Mouse (Mus musculus): ENCODE results near the gene Pced1a.
A peak's percentile ranks its signal among the peaks of the same experiment; 100 is the strongest.

Gene Pced1a

DNA sequence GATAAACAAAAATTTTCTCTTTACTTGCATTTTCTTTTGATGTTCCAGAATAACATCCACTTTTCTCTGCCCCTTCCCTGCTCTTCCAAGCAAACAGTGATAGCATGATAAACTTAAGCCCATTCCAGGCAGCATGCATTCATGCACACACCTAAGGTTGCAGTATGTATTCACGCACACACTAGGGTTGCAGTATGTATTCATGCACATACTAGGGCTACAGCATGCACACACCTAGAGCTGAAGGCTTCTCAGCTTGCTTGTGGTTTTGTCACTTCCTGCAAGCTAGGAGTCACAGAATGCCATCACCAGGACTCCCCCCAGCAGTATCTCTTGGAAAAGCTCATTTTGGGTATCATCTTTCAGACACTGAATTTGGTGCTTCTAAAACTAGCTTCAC is 12.3 kb upstream of the Pced1a start:
- DNase-seq (ENCODE audit: low read depth, low spot score), result no peak

DNA sequence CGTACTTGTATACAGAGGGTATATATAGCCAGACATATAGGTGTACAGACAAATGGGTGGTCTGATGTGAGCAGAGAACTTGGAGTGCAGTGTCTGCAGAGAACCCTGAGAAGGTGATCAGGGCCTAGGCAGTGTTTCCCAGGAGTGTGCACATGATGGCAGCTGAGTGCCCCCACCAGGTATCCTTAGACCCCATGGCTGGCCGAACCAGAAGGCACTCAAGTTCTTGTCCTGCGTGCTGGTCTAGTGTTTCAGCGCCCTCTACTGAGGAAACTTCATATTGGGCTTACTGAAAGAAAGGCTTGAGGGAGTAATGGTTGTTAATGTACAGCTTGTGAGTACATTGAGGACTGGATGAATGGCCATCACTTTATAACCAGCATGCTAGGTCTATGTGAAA is 8.7 kb upstream of the Pced1a start:
- DNase-seq (ENCODE audit: low read depth, low spot score), result peak; percentile 70

DNA sequence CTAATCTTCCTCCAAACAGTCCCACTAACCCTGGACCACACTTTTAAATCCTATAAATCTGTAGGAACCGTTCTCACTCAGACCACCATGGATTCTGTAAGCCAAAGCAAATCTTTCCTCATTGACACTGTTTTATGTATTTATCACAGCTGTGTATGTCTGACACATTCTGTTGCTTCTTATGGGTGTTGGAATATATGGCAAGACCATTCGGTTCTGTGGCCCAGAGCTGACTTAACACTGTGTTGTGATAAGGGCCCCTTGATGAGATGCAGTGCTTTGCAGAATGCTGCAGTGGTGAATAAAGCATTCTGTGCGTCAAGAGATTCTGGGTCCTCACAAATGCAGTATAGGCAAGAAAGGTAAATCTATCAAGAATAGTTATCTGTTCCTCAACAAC is 7.7 kb upstream of the Pced1a start:
- DNase-seq (ENCODE audit: low read depth, low spot score), result no peak

DNA sequence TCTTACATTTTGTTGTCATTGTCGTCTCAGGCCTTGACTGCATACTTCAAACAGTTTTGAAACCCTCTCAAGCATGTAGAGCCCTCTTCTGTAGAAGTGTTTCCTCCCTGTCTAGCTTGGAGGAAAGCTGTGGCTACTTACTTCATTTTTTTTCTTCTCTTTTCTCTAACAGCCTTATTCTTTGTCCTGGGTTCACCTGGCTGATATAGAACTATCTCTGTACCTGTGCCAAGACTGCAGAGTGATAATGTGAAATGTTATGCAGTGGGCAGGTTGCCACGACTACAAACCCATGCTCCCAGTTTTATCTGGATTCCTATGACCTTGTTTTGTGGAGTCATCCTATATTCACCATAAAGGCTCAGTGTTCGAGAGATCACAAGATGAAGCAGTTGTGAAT is 6.0 kb upstream of the Pced1a start:
- no peak for DNase-seq (ENCODE audit: low read depth, low spot score)

DNA sequence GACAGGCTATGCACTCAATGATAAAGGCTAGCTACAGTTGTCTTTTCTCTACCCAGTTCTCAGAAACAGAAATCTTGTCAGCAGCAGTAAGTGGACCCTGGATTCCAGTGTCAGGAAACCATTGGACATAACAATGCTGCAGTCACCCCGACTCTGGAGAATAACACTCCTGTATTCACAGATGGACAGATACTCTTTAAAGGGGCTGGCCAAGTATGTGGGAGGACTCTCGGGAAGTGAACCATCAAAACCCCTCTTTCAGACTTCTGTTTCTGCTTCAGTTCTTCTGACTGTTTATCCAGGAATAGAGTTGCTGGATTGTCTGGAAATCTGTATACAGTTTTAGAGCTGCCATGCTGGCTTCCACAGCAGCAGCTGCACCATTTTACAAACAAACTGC is 5.3 kb upstream of the Pced1a start:
- DNase-seq (ENCODE audit: low read depth, low spot score), result no peak

DNA sequence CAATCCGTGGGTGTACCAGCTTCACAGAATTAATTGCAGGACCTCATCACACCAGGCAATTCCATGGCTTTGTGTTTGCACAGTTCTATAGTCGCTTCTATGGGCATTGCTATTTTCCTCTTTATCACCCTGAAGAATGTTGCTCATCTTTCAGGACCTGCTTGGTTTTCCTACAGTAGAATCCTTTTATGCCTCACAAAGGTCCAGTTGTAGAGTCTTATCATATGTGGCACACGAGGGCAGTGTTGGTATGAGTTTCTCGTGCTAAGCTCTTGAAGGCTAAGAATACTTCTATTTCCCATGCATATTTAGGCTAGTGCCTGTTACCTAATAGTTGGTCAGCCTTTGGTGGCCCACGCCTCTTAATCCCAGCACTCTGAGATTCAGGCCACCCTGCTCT is 611 bp upstream of the Pced1a start:
- no peak for DNase-seq (ENCODE audit: low read depth, low spot score)

DNA sequence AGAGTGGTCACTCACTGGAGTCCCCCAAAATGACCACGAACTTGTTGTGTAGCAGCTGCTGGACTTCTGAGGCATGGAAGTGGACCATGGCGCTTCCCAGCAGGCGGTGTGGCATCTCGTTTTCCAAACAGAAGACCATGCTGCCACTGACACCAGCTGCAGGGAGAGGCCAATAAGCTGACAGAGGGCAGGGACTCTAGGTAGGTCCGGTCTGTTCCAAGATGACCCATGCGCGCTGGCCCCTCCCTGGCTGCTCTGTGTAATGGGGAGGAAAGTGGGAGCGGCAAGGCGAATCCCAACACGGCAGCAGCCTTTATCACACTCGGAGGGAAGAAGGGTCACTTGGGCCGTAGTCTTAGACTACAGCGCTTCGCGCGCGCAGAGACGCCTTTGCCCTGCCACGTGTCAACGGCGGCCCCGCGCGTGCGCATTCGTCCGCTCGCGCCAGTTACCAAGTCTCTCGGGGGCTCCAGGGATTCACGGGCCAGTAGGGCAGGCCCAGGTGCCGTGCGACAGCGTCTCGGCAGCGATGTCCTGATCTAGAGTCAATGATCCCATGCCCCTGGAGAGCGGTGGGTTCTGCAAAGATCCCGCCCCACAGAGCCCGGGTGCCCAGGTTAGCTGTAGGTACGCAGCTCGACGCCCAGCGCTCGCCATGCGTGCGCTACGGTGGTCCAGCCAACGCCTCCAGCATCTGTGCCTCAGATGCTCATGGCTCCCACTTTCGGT is 940 bp downstream of the Pced1a start:
- DNase-seq (ENCODE audit: low read depth, low spot score), result peak; percentile 84

DNA sequence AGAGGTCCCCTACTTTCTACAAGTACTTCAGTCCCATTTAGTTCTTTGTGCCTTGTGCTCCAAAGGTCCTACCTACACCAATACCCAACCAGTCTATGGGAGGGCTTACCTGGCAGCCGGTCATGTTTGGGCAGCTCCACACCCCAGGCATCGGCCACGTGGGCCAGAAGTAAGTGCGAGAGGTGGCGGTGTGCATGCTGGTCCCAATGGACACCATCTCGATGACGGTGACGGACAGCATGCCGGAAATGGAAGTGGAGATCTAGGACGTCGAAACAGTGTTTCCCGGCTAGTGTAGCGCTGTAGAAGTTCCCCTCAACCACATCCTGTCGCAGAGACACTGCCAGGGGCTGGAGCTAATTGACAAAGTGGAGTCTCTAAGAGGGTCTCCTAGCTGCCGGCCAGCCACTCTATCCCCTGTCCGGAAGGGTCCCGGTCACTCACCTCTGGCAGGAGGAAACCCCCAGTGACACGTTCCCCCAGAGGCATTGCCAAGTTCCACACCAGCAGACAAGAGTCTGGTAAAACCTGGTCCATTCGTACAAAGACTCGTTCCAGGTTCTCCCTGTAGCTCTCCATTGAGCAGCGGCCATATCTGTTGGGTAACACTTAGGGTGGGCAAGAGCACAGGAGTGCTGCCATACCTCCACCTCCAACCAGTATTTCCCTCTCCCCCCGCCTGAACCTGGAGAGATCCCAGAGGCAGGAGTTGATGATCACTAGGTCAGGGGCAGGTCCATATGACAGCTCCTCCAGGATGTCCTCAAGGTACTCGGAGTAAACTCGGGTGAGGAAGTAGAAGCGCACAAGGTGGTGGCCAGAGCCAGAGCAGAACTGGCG is 2.5 kb downstream of the Pced1a start:
- no peak for DNase-seq (ENCODE audit: low read depth, low spot score)

DNA sequence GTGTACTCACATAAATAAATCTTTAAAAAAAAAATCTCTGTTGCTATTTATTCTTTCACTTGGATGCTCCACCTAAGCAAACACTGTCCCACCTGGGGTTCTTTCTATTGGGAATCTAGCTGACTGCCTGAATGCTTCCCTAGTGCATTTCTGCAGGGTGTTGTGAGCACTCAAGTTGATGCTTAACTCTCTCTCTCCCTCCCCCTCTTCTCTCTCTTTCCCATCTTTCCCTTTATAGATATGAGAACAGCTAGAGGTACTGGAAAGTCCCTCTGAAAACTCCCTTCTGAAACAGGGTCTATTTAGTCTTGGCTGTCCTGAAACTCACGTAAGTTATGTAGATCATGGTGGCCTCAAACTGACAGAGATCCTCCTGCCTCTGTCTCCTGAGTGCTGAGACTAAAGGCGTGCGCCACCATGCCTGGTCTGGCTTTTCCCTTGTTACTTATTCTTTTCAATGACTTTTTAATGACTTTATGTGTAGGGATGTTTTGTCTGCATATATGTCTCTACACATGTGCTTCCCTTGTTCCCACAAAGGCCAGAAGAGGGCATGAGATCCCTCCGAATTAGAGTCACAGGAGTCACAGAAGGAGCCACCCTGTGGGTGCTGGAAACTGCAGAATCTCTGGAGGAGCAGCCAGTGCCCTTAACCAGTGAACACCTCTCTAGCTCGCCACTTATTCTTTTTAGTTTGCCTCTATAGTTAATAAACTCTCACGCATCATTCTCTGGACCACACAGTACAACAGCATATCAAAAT is 10.2 kb downstream of the Pced1a start:
- no peak for DNase-seq (ENCODE audit: low read depth, low spot score)

DNA sequence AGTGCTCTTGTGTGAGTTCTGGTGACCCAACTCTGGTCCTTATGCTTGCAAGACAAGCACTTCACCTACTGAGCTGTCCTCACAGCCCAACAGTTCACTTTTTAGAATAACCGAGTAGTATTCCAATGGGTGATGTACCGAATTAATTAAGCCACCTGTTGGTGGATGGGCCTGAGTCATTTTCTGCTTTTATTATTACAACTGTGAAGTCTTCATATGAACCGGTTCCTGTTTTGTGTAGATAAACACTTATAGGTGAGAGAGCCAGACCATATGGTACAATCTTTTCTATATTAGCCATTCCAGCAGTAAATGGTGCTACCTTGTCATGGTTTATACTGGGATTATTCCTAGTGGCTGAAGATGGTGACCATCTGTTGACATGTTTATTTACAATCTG is 11.7 kb downstream of the Pced1a start:
- DNase-seq (ENCODE audit: low read depth, low spot score), result no peak

DNA sequence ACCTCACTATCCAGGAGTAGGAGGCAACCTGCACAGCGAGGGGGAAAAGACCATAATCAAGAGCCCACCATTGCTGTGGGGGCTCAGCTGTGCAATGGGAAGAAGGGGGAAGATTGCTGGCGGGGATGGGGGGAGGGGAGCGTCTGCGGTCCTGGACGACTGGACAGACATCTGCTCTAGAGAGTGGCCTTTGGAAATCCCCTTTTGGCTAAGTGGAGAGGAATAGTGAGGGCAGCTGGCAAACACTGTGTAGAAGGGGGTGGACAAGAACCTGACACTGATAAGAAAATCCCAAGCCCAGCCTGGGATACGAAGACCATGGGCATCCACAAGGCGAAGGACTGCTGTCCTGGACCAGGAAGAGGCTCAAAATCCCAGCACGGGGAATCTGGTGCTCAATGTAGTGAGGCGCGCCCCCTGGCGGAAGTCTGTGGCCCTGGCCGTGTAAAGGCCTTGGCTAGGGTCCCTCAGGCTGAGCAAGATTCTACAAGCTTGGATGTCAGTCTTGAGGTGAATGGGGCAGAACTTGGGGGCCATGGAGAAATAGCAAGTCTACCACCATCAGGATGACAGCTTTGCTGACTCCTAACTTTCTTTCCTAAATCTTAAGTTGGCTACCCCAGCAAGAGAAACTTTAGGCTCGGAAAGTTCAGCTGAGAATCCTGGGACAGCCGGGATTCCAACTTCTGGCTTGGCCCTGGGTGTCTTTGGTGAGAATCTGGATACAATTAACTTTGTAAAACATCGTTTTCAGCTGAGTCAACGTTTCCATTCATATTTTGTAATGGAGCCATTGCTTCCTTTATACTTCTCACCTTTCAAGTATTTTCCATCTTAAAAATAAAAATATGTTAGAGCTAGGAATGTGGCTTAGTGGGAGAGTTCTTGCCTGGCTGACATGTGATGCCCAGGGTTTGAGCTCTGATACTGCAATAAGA is 12.7 kb downstream of the Pced1a start:
- peak; percentile 78 for DNase-seq (ENCODE audit: low read depth, low spot score)

DNA sequence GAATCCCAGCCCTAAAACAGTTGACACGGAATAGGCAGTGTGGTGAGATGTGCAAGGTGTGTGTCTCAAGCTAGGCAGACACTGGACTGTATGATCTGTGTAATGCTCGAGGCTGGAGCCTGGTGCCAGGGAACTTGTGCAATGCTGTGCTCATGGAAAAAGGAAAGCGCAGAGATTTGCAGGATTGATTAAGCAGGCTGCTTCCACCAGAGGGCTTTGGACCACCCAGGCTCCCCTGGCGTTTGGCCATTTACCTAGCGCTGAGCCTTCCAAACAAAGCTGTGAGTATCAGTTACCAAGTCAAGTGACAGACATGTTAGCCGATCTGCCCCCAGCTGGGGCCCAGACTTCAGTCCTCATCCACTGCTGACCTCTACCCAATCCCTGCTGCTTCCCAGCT is 16.3 kb downstream of the Pced1a start:
- peak; percentile 32 for DNase-seq (ENCODE audit: low read depth, low spot score)

DNA sequence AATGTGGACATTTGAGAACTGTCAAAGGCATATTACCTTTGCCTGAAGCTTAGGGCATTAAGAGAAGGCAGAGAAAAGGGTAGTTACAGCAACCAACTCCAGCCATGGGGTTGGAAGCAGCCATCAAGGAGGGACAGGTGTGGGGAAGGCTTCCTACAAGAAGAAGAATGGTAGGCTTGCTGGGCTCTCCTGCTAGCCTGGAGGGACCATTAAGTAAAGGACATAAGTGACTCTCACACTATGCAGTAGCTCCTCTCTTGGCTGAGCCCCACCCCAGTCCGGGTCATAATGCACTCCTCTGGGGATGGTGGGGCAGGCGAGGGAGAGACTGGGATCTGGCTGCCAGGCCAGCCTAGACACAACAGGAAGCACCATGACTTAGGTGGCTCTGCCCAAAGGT is 18.3 kb downstream of the Pced1a start, which contains the start of gene Tmem239:
Tmem239 (plus strand) TSS at position 301 of the 400 bp plus-strand sequence.
- no peak for DNase-seq (ENCODE audit: low read depth, low spot score)

DNA sequence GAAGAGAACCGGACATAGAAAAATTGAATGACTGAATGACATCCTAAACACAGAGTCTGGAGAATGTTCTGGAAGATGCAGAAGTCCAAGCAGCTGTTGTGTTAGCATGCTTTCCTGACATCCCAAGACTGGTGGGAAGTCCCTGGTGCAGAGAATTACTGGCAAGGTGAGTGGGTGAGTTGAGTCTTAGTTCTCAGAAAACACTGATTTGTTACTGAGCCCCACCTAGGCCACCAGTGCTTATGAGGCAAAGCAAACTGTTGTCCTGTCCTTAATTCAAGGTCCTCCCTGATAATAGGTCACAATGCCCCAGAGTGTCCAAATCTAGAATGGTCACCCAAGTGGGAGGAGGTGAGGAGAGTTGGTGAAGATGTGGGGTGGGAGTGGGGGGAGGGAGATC is 19.6 kb downstream of the Pced1a start, which contains the start of the genes Gm28372 and 1700020A23Rik:
Gm28372 (plus strand) TSS at position 301 of the 400 bp plus-strand sequence.
1700020A23Rik (plus strand) TSS at position 321 of the 400 bp plus-strand sequence.
- no peak for DNase-seq (ENCODE audit: low read depth, low spot score)

DNA sequence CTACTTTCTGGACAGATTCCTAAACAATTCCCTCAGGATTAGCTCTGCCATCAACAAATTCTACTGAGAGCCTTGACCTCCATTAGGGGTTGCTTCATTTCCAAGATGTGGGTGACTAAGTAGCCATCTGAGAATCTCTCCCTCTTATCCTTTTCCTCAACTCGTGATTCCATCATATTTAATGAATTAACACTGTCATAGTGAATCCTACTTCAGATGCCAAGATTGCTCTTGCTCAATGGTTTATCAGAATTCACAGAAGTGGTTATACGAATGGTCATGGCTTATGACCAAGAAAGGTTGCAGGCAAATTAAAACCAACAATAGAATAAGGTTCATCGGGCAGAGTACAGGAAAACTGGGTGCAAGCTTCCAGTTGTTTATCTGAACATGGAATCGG is 22.6 kb downstream of the Pced1a start:
- DNase-seq (ENCODE audit: low read depth, low spot score), result no peak

DNA sequence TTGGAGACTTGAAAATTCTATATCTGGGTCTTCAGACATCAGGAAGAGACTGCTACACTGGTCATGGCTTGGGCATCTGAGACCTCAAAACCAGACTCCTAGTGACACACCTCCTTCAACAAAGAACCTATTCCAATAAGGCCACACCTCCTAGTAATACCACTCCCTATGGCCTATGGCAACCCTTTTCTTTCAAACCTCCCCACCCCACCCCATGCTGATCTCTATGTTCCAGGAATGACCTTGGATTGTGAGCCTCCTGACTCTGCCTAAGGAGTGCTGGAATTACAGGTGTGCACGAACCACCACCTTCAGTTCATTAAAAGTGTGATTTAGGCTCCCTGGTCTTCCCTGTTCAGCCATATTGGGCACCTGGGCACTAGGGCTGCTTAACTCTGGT is 24.5 kb downstream of the Pced1a start:
- DNase-seq (ENCODE audit: low read depth, low spot score), result peak; percentile 83

DNA sequence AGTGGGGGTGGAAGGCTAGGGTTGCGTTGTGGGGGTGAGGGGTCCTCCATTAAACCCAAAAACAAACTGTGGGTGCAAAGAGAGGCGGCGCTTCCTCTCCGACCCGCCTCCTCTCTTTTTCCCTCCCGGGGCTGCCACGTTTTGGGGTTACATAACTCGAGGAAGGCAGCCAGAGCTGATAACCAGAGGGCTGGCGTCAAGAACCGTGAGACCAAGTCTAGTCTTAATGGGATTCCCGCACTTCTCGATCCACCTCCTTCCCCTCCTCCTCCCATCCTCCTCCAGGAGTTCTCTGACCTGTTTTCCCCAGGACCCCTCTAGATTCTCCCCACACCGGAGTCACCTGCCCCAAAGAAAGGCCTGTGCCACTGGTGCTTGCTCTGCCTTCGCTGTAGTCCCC is 26.4 kb downstream of the Pced1a start:
- peak; percentile 54 for DNase-seq (ENCODE audit: low read depth, low spot score)

DNA sequence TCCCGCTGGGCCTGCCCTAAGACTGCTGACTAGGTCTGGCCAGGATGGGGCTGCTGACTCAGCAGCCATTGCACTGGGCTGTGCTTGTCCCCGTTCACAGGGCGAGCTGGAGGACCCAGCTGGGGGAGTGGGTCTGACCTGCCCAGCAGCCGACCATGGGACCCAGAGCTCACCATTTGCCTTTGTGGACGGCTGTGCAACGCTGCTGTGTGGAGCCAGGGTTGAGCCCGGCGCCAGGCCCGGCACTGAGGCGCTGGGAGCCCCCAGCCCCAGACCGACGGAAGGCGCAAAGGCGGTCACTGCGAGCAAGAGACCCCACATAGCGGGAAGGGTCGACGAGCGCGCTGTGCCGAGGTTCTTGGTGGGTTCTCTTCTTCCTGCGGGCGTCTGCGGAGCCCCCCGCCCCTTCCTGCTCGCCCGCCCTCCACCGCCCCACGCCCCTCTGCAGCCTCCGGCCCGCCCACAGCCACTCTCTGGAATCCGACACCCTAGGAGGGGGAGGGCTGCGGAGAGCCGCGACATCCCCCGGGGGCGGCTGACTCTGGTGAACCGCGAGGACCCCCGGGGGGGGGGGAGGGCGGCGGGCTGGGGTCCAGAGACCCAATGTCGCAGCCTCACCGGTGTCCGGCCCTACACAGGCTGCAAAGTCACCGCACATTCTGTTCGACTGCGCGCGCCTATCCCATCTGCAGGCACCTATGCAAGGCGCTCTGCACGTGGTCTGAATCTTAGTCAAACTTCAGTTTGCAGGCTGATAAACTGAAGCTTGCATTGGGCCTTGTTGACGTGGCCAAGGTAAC is 27.1 kb downstream of the Pced1a start, which contains the start of gene Cpxm1:
Cpxm1 (minus strand) TSS at position 389 of the 800 bp plus-strand sequence.
- peak; percentile 80 for DNase-seq (ENCODE audit: low read depth, low spot score)

DNA sequence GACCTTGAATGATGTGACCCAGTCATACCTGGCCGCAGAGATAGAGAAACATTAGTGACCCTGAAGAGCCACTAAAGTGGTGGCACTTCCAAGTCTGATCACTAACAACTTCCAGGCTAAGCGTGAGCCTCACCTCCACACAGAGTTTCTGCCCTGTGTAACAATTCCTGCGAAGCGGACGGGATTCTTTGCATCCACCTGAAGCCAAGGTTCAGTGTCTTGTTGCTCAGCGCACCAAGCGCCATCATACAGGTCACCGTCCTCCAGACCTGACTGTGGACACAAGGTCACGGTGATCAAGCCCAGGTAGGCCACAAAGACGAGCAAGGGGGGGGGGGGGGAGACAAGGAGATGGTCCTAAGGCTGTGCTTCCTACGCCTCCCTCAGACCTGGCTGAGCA is 28.8 kb downstream of the Pced1a start:
- DNase-seq (ENCODE audit: low read depth, low spot score), result no peak

DNA sequence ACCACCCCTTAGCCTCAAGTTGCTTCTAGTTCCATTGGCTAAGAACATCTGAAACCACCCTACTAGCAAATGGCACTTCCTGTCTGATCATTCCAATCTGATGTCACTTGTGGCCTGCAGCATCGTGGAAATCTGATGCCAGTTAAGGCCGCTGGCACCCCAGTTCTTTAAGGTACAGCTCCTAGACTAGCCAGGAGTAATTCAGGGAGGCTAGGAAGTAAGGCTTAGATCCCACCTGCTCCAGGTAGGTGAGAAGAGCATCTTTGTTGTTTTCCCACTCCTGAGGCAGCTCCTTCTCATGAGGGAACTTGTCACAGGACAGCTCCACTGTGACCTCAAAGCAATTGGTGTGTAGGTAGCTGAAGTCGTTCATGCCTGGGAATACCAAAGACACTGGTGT is 31.7 kb downstream of the Pced1a start:
- DNase-seq (ENCODE audit: low read depth, low spot score), result no peak

Measured in R1 (cell line).